Mouse (Mus musculus): ENCODE data around the gene Bmp6. TPM values are rescaled to one million over a fixed set of nuclear protein-coding genes. Genes with fewer than 3 reads are reported as not detected.

Bmp6 gene
- total RNA-seq, 2 experiments from 2014 or later = 8.9 to 10.8 TPM

DNA sequence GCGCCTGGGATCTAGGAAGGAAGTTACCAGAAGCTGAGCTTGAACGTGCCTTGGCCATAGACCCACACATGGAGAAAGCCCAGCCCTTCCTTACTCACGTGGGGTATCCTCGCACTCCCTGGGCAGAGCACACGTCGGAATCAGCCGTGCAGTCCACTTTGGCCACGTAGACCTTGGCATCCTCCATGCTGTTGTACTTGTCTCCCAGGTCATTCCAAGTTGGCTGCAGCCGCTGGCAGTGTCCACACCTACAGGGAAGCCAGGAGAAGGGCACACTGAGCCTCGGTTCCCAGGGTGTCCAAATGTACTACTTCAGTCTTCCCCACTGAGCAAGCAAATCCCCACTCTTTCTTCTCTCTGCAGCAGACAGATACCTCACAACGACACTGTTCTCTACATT is 178.3 kb downstream of the Bmp6 start:
- no peak overlapping the region for H3K4me3 ChIP-seq
- no peak overlapping the region for H3K27ac ChIP-seq
- TF ChIP-seq CTCF (IDR thresholded peaks at IDR 0.05) = no peak
- intact Hi-C loops (cut with DNase I) = no loop called here
- DNase-seq (ENCODE audit: extremely low spot score in 1 of 2, low spot score in 2 of 2) = no peak

DNA sequence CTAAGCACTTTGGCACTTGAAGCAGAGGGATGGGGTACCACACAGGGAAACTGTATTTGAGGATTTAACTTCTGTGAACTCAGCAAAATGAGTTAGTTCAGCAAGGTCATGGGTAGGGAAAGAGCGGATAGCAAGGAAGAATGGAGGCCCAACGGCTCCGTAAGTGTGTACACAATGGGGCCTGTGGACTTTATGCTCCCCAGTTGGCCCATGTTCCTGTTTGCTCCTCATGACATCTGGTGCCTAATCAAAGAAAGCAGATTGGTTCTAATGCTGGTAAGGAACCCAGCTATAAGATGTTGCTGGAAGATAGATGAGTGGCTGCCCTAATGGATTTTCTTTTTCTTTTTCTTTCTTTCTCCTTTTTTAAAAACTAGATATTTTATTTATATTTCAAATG is 180.4 kb downstream of the Bmp6 start:
- intact Hi-C loops (cut with DNase I) = loop anchor here (5.0 kb wide), 1 partner anchor 178 kb away; the partner anchor contains the start of gene Bmp6
- TF ChIP-seq CTCF (IDR thresholded peaks at IDR 0.05) = no peak
- no peak overlapping the region for H3K27ac ChIP-seq

DNA sequence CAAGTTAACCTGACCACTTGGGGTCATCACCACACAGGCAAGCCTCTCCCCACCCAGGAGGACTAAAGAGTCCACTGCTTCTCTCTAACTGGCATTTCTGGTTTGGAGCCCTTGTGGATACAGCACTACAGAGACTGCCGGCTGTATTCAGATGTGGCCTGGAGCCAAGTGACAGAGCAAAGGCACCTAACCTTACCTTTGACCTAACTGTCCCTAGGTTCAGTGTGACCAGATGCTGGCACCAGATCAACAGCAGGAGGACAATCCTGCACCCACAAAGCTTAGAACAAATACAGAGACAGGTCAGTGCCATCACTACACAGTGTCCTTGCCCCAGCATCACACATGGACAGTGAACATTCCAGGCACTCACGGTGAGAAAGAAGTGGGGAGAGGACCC is 181.2 kb downstream of the Bmp6 start:
- TF ChIP-seq CTCF (IDR thresholded peaks at IDR 0.05) = no peak
- Histone ChIP-seq H3K4me3 (no peak overlapping the region), H3K27ac (no peak overlapping the region)
- intact Hi-C loops (cut with DNase I) = loop anchor here (5.0 kb wide), 1 partner anchor 179 kb away; the partner anchor contains the start of gene Bmp6
- DNase-seq (ENCODE audit: extremely low spot score in 1 of 2, low spot score in 2 of 2) = no peak

More for the DNA sequence above, 180.4 kb downstream of the Bmp6 start:
- DNase-seq (ENCODE audit: extremely low spot score in 1 of 2, low spot score in 2 of 2) = no peak
- no peak overlapping the region for H3K4me3 ChIP-seq

DNA sequence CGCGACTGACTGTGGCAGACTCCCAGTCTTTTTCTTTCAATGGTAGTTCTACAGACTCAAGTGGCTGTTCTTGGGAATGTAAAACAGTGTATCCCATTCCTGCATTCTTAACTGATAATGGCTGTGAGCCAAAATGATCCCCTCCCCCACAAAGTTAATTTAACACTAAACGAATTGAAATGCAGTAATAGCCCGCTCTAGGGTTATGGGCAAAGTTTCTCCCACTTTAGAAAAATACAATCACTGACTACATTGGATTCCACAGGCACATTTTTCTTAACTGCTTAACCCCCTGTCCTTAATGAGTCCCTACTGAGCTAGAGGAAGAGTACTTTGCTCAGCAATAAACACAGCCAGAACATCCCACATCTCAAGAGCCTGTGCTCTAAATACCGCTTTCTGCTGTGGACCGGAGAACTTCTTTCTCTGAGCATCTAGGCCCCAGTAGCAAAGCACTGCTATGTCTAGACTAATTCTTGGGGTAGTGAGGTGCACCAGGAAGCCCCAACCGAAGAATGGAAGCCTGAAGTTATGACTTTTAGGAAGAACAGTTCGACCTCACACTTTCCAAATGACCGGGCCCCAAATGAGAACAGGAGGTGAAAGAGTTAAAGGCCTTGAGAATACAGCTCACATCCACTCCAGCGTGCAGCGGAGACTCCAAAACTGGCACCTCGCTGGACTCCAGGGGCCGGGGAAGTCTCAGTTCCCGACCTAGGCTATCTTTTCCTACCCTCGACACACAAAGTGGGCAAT is 182.3 kb downstream of the Bmp6 start:
- intact Hi-C loops (cut with DNase I) = loop anchor here (5.0 kb wide), 1 partner anchor 180 kb away; the partner anchor contains the start of gene Bmp6

DNA sequence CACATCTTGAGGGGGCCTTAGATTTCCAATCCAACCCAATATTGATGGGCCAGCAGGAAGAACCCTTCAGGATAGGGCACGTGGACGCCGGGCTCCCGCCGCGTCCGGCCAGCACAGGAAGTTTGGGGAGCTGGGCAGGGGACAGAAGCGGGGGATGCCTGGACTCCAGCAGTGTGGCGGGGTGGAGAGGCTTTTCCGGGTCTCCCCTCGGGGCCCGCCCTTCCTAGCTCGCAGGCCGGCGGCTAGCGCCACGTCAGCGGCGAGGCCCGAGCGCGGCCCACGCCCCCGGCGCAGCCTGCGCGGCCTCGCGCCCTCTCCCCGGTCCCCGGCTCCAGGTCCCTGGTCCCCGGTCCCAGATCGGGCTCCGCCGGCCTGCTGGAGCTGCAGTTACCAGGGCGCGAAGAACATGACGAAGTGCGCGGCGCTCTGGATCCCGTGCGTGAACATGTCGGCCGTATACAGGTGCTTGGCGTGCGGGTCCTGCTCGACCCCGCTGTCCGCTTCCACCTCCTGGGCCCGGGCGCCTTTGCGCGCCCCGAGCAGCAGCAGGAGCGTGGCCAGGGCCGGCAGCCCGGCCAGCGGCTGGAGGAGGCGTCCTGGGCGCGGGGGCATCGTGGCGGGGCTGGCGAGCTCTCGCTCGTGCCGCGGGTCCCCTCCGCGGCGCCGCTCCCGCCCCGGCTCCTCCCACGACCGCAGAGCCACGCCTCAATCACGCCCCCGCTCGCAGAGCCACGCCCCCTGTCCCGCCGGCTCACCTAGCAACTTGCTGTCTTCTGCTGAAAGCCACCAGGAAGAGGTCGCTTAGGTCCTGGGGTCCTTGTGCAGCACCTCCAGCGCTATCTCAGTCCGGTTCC is 183.1 kb downstream of the Bmp6 start:
- intact Hi-C loops (cut with DNase I) = loop anchor here (5.0 kb wide), 1 partner anchor 181 kb away; the partner anchor contains the start of gene Bmp6
- no peak for TF ChIP-seq CTCF (IDR thresholded peaks at IDR 0.05)

More for the DNA sequence above, 182.3 kb downstream of the Bmp6 start:
- DNase-seq (ENCODE audit: extremely low spot score in 1 of 2, low spot score in 2 of 2) = no peak
- no peak for TF ChIP-seq CTCF (IDR thresholded peaks at IDR 0.05)
- H3K4me3 ChIP-seq = peak overlapping the region; percentile 84
- H3K27ac ChIP-seq = peak overlapping the region; percentile 84; the same call in 1 of the 2 replicates

DNA sequence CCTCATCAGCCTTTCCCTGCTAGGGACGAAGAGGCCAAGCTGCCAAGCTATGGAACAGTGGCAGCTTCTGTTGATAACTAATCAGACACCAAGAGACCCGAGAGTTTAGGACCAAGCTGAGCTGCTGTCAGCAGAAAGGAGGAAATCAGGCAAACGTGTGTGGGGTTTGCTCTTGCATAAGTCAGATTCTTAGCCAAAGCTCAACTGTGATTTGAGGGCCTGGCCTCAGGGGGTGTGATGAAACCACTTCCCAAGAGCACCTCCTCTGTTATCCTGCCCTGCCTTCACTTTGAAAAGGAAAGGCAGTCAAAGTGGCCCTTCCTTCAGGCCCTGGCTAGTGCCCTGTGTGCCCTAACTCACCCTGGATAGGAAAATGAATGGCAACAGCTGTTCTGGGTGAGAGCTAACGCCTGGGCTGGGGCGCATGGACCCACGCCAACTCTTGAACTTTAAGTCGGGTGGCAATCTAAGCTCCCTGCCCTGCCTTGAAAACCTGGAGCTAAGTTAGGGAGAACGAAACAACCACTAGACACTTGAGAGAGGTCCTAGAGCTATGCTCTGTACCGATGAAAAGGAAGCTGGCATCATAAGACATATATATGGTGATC is 183.9 kb downstream of the Bmp6 start, which contains the start of gene Txndc5:
Gene Txndc5, minus strand, starts transcription at position 138 of the 608 bp plus-strand sequence.
- no peak for DNase-seq (ENCODE audit: extremely low spot score in 1 of 2, low spot score in 2 of 2)
- intact Hi-C loops (cut with DNase I) = loop anchor here (5.0 kb wide), 1 partner anchor 181 kb away; the partner anchor contains the start of gene Bmp6
- no peak for TF ChIP-seq CTCF (IDR thresholded peaks at IDR 0.05)
- Histone ChIP-seq H3K27ac (peak within 1 kb of the TSS; percentile 84), H3K4me3 (peak within 1 kb of the TSS; percentile 84)

More for the DNA sequence above, 183.1 kb downstream of the Bmp6 start:
- H3K4me3 ChIP-seq = peak overlapping the region; percentile 84
- DNase-seq (ENCODE audit: extremely low spot score in 1 of 2, low spot score in 2 of 2) = peak; percentile 85 to 87
- peak overlapping the region; percentile 84 for H3K27ac ChIP-seq

DNA sequence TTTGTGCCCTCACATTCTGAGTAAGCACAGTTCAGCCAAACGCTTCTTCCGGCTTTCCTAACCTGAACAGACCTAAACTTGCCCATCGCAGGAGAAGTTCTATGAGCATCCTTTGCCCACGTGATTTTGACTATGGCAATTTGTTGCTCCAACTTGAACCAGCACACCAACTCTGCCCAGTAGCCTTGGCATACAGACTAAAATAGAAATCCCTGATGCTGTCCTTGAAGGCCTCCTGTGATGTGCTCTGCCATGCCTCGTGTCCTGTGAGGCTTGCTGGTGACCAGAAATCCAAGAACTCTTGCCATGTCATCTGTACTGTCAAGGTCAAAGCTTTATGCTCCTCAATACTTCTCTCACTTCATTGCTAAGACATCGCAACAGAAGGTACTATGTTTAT is 184.7 kb downstream of the Bmp6 start:
- intact Hi-C loops (cut with DNase I) = loop anchor here (5.0 kb wide), 1 partner anchor 182 kb away; the partner anchor contains the start of gene Bmp6
- no peak overlapping the region for H3K27ac ChIP-seq
- DNase-seq (ENCODE audit: extremely low spot score in 1 of 2, low spot score in 2 of 2) = no peak
- no peak overlapping the region for H3K4me3 ChIP-seq
- no peak for TF ChIP-seq CTCF (IDR thresholded peaks at IDR 0.05)

DNA sequence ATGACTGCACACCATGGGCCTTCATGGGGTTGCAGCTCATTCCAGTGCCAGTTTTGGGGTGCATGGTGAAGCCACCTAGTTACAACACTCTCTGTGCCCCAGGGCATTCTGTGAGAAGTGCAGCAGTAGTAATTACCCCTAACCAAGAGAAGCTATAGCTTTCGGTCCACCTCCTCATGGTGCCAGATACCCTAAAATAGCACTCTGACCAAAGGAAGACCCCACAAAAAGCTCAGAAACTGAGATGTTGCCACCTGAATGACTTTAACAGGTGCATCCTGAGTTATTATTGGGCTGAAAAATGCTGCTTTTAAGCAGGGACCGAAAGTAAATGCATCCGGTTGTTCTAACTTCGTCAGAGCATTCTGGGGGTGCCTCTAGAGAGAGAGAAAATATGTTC is 186.6 kb downstream of the Bmp6 start:
- intact Hi-C loops (cut with DNase I) = no loop called here
- TF ChIP-seq CTCF (IDR thresholded peaks at IDR 0.05) = no peak
- DNase-seq (ENCODE audit: extremely low spot score in 1 of 2, low spot score in 2 of 2) = no peak
- Histone ChIP-seq H3K27ac (no peak overlapping the region), H3K4me3 (no peak overlapping the region)

DNA sequence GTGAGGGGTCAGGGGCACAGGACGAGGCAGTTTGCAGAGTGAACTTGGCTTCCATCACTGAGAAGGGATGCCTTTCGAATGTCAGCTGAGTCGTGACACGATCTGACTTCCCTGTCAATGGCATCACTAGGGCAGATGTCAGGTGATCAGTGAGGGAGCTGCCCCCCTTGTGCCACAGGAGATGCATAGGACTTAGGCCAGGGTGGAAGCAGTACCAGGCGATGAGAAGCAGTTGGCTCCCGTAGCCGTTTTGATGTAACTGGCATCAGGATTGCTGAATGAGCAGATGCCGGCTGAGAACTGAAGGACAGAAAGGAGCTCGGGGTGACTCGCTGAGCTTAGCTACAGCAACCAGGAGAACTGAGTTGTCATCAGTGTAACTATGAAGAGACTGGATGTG is 188.6 kb downstream of the Bmp6 start:
- intact Hi-C loops (cut with DNase I) = no loop called here
- no peak overlapping the region for H3K4me3 ChIP-seq
- no peak for TF ChIP-seq CTCF (IDR thresholded peaks at IDR 0.05)
- DNase-seq (ENCODE audit: extremely low spot score in 1 of 2, low spot score in 2 of 2) = no peak
- H3K27ac ChIP-seq = no peak overlapping the region

DNA sequence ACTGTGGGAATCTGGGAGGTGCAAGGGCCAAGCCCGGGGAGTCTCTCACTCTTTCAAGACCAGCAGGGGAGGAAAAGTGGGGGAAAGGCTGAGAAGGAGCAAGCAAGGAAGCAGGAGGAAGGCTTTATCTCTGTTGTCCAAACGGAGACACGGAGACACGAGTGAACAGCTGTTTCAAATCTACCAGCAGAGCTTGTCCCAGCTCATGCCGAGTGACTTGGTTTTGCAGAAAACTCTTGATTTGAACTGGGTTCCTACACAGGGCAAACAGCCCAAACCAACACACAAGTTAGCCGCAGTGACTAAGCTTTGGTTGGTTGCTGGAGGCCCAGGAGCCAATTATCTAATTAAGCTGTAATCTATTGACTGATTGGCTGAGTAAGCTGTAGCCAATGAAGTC is 189.1 kb downstream of the Bmp6 start:
- DNase-seq (ENCODE audit: extremely low spot score in 1 of 2, low spot score in 2 of 2) = no peak
- H3K4me3 ChIP-seq = no peak overlapping the region
- H3K27ac ChIP-seq = no peak overlapping the region
- TF ChIP-seq CTCF (IDR thresholded peaks at IDR 0.05) = no peak
- intact Hi-C loops (cut with DNase I) = no loop called here

DNA sequence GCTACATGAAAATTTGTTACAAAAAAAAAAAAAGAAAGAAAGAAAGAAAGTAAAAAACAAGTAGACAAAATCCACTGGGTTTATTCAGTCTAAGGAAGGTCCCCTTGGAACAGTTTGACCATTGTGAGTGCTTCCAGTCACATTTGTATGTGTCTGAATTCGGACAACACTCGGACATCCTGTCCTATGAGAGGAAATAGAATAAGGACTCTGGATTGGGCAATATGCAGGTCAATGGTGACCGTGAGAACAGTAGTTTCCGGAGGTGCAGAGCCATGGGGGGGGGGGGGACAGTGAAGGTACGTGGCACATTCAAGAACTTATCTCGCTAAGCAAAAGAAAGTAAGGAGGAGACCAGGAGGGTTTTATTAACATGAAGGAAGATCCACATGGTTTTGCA is 189.8 kb downstream of the Bmp6 start:
- DNase-seq (ENCODE audit: extremely low spot score in 1 of 2, low spot score in 2 of 2) = no peak
- intact Hi-C loops (cut with DNase I) = no loop called here
- no peak overlapping the region for H3K4me3 ChIP-seq
- no peak for TF ChIP-seq CTCF (IDR thresholded peaks at IDR 0.05)
- no peak overlapping the region for H3K27ac ChIP-seq

Data from left cerebral cortex, adult 2 months (tissue).